Comparison of ENCODE assay signal across 24 mouse cellular contexts in the genomic region with DNA sequence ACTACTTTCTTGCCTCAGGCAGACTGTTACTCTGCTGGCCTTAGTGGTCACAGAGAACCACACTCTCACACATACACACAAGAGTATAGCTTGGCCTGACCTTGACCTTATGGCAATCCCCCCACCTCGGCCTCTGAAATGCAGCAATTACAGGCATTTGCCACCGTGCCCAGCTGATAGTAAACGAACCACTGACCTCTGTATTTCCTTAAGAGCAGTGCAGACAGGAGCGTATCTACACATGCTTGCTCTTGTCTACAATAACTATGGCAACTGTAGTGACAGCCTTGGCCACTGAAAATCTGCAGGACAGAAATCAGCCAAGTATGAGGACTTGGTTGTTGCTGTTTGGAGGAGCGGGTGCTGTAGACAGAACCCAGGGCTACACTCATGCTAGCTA. TPM values are rescaled to one million over a fixed set of nuclear protein-coding genes. Genes with fewer than 3 reads are reported as not detected.
DNase-seq lines count a peak whose midpoint lies in the region.
"Had no signal": no experiment of that assay in that cellular context is flagged by ENCODE, and none has a peak within 500 bp of the region (broad histone marks: within the 10 kb centered on the region; RNA-seq: fewer than 3 reads in every experiment).

No protein-coding gene starts in this region.

- H3K27ac ChIP-seq in heart, embryonic 10.5 days = no peak overlapping the region
- no peak overlapping the region for H3K27ac ChIP-seq in limb, embryonic 10.5 days
- H3K27ac ChIP-seq: embryonic facial prominence, embryonic 13.5 days; embryonic facial prominence, embryonic 15.5 days; forebrain, embryonic 10.5 days; forebrain, embryonic 12.5 days had no signal

- peak; percentile 76 for DNase-seq in heart, embryonic 10.5 days (ENCODE audit: low spot score)
- DNase-seq in heart, postnatal 25 days (ENCODE audit: low spot score) = no peak
- DNase-seq in 416B (ENCODE audit: low read depth) (peak; percentile 41), ES-CJ7 (ENCODE audit: low read depth, low spot score) (peak; percentile 46)
- peak; percentile 20 for DNase-seq in limb, embryonic 10.5 days (ENCODE audit: low spot score)
- no peak for DNase-seq in adrenal gland, adult 8-10 months
- DNase-seq in left cerebral cortex, postnatal 10 days (ENCODE audit: extremely low spot score in 1 of 2, low spot score in 2 of 2) = no peak
- DNase-seq: adrenal gland, postnatal 10 days; adrenal gland, postnatal 25 days; B cell, adult 2 months; cerebellum, adult 11 months; cerebellum, adult 18-20 months; cerebellum, adult 8-10 months; cerebellum, adult 9-11 months; cerebellum, postnatal 14 days; cerebellum, postnatal 36 days; embryo, embryonic 11 days; forebrain, postnatal 0 days had no signal

- H3K4me1 ChIP-seq in heart, embryonic 10.5 days = peaks cover 6% of the 10 kb centered on the region; the same call in 1 of the 2 replicates
- peaks cover 4% of the 10 kb centered on the region for H3K4me1 ChIP-seq in limb, embryonic 10.5 days
- H3K4me1 ChIP-seq: embryonic facial prominence, embryonic 15.5 days; forebrain, embryonic 10.5 days; forebrain, embryonic 12.5 days had no signal

- intact Hi-C loops in heart, postnatal 25 days (cut with DNase I) = no loop called here
- intact Hi-C loops in left cerebral cortex, postnatal 10 days (cut with DNase I) = no loop called here

- WGBS in heart, embryonic 10.5 days = 52% methylated on average over 5 of the region's 5 CpGs
- 77% methylated on average over 5 of the region's 5 CpGs for WGBS in limb, embryonic 10.5 days

- H3K36me3 ChIP-seq in heart, embryonic 10.5 days = no peaks in the 10 kb centered on the region
- no peaks in the 10 kb centered on the region for H3K36me3 ChIP-seq in limb, embryonic 10.5 days
- H3K36me3 ChIP-seq: embryonic facial prominence, embryonic 13.5 days; embryonic facial prominence, embryonic 15.5 days; forebrain, embryonic 10.5 days; forebrain, embryonic 12.5 days had no signal

- H3K9me3 ChIP-seq in heart, embryonic 10.5 days = no peaks in the 10 kb centered on the region
- H3K9me3 ChIP-seq in limb, embryonic 10.5 days (replicated peaks) = no peaks in the 10 kb centered on the region
- H3K9me3 ChIP-seq: embryonic facial prominence, embryonic 13.5 days; embryonic facial prominence, embryonic 15.5 days; forebrain, embryonic 10.5 days; forebrain, embryonic 12.5 days had no signal

- H3K4me3 ChIP-seq in heart, embryonic 10.5 days = no peak overlapping the region
- no peak overlapping the region for H3K4me3 ChIP-seq in limb, embryonic 10.5 days
- H3K4me3 ChIP-seq: embryonic facial prominence, embryonic 13.5 days; embryonic facial prominence, embryonic 15.5 days; erythroblast, embryonic 14.5 days; forebrain, embryonic 10.5 days; forebrain, embryonic 12.5 days had no signal

- H3K27me3 ChIP-seq in heart, embryonic 10.5 days (ENCODE audit: insufficient read depth, poor library complexity, severe bottlenecking) = no peaks in the 10 kb centered on the region
- no peaks in the 10 kb centered on the region for H3K27me3 ChIP-seq in limb, embryonic 10.5 days (ENCODE audit: low read depth, poor library complexity, severe bottlenecking)
- H3K27me3 ChIP-seq: CH12.LX; embryonic facial prominence, embryonic 13.5 days; embryonic facial prominence, embryonic 15.5 days had no signal

RNA-seq across cellular contexts. Expression of a gene that starts 29.7 kb away (rescaled TPM):
- 16.2 and 18.1 TPM in 2 replicates for polyA plus RNA-seq in heart, embryonic 10.5 days (2016; fragmentation: Nextera tagmentation; extraction: Ambion mirVana)
- 10 to 100 TPM; 23.1 to 26.1 TPM for total RNA-seq in heart, postnatal 25 days (2021)
- 20.9 and 21.2 TPM in 2 replicates for polyA plus RNA-seq in limb, embryonic 10.5 days (2016; fragmentation: Nextera tagmentation; extraction: Ambion mirVana)
- total RNA-seq in adrenal gland, adult 8-10 months (2022) = 100 to 1,000 TPM; 126 to 142 (median 139) TPM
- 100 to 1,000 TPM; 151 to 153 TPM for total RNA-seq in left cerebral cortex, postnatal 10 days (2021)

RNA-seq across cellular contexts. Expression of a gene that starts 37.4 kb away (rescaled TPM):
- 27.3 and 28.5 TPM in 2 replicates for polyA plus RNA-seq in heart, embryonic 10.5 days (2016; fragmentation: Nextera tagmentation; extraction: Ambion mirVana)
- total RNA-seq in heart, postnatal 25 days (2021) = 10 to 100 TPM; 15.4 to 16.7 TPM
- 45.3 and 46.1 TPM in 2 replicates for polyA plus RNA-seq in limb, embryonic 10.5 days (2016; fragmentation: Nextera tagmentation; extraction: Ambion mirVana)
- total RNA-seq in adrenal gland, adult 8-10 months (2022) = 10 to 100 TPM; 18.8 to 47.8 (median 33.3) TPM
- 10 to 100 TPM; 62.6 to 67.3 TPM for total RNA-seq in left cerebral cortex, postnatal 10 days (2021)

Comparison
In these comparisons a context has a peak if more than half of its experiments do, and no peak if none do; other contexts are left out.
1. DNase-seq: peak in heart, embryonic 10.5 days (single experiment), 416B (single experiment), ES-CJ7 (single experiment) and limb, embryonic 10.5 days (single experiment); none in heart, postnatal 25 days (single experiment), adrenal gland, adult 8-10 months (single experiment) and left cerebral cortex, postnatal 10 days (0 of 2).
2. RNA of a gene that starts 29.7 kb away (total RNA-seq): 151 to 153 TPM in left cerebral cortex, postnatal 10 days and 126 to 142 TPM in adrenal gland, adult 8-10 months; 23.1 to 26.1 TPM in heart, postnatal 25 days; every median in the first group is over 4 times any median in the second.